Mouse (Mus musculus): Measurements from ENCODE around the gene Baiap2l1.
"Not testable (repeated sequence)": the region's sequence is repeated elsewhere in the genome, so short reads cannot be mapped to it uniquely, and the experiment has no call there.

Baiap2l1 gene

GRCm38 (mm10) chr5:144360346-144360745 lies 2.4 kb upstream of the Baiap2l1 start:
- ChIA-PET CTCF (interaction anchor here in 3 of 4 experiments (0.5 to 1.4 kb wide), 4 partner anchors 62 to 338 kb away, joined by 3 to 5 read pairs (median 4); no protein-coding TSS in a partner anchor), POLR2A (interaction anchor here in 2 of 4 experiments (0.7 to 5.1 kb wide), 6 partner anchors 10 to 401 kb away, joined by 3 to 21 read pairs (median 4); partner anchors contain the start of gene Tmem130 (in 1 of the 2))

DNA sequence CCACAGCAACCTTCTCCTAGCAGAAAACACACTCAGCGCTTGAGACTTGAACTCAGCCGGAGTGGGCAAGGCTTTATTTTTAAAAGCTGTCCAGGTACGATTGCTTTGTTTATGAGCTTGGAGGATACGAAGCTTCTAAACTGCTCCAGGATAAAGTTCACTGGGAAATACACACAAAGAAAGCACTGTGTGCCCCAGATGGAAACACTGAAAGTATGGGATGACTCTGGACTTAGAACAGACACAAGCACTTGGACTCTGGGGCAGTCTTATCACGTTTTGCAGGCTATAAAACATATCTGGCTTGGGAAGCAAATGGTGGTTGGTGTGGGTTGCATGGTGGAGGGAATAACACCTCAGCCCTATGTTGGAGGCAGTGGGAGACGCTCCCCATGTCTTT lies 2.0 kb upstream of the Baiap2l1 start:
- CTCF ChIA-PET: interaction anchor here (0.5 to 1.4 kb wide), 4 partner anchors 63 to 169 kb away, joined by 3 to 6 read pairs (median 4); no protein-coding TSS in a partner anchor
- POLR2A ChIA-PET: interaction anchor here in 2 of 4 experiments (0.6 to 5.1 kb wide), 8 partner anchors 10 to 402 kb away, joined by 3 to 25 read pairs (median 4); partner anchors contain the start of gene Tmem130 (in 1 of the 2)

GRCm38 (mm10) chr5:144358592-144358917 lies 643 bp upstream of the Baiap2l1 start:
- ChIA-PET POLR2A (interaction anchor here in 3 of 4 experiments (0.6 to 5.1 kb wide), 35 partner anchors 8 to 736 kb away, joined by 3 to 25 read pairs (median 4); partner anchors contain the start of genes Nptx2 (in 3 of the 3), Trrap (in 2 of the 3), Cyth3 (in 1 of the 3) and Tecpr1 (in 1 of the 3)), CTCF (interaction anchor here in 2 of 4 experiments (0.5 to 1.9 kb wide), 9 partner anchors 13 to 517 kb away, joined by 3 to 7 read pairs (median 3); no protein-coding TSS in a partner anchor)

DNA sequence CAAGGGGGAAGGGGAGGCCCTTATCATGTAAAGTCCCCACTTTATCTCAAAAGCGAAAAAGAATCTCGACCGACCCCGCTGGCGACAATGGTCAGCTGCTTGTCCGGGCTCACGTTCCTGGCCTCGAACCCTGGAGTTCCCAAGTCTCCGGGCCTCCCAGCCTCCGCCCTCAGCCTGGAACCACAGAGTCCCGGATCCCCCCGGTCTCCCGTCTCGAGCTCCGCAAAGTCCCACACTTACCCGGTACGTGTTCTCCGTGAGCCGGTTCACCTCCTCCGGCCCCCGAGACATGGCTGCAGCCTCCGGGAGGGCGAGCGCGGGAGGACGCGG lies 396 bp downstream of the Baiap2l1 start:
- ChIA-PET CTCF (interaction anchor here in 2 of 4 experiments (0.5 to 1.9 kb wide), 6 partner anchors 24 to 410 kb away, joined by 3 to 7 read pairs (median 4); partner anchors contain the start of gene Trrap (in 1 of the 2)), POLR2A (interaction anchor here in 3 of 4 experiments (0.6 to 5.1 kb wide), 34 partner anchors 9 to 608 kb away, joined by 3 to 25 read pairs (median 4); partner anchors contain the start of genes Nptx2 (in 2 of the 3), Trrap (in 2 of the 3), Smurf1 (in 1 of the 3) and Tecpr1 (in 1 of the 3))

DNA sequence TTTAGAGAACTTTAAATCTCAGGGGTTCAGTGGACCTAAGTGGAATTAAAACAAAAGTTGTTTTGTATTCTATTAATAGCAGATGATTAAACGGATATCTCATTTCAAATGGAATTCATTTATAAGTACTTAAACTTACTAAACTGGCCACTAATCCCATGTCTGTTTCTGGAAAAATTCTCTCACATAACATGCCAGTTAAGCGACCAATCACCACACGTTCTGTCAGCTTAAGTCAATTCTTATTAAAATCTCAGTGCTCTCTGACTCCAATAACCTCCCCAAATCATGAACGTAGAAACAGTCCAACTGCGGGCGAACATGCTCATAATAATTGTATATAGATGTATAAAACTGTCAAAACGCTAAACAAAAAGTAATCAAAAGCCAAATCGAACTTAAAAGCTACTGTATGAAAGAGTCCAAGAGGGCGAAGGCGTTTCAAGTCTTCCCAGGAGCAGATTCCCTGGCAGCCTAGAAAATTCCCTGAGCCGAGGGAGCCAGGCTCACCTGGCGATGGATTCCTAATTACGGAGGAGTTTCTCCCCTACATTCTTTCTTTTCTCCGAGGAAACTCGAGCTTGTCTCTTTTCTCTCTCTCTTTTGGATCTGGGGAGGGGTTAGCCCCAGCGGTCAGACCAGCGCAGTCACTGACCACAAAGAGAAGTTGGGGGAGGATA lies 996 bp downstream of the Baiap2l1 start:
- POLR2A ChIA-PET: interaction anchor here in 2 of 4 experiments (0.6 to 5.1 kb wide), 18 partner anchors 13 to 530 kb away, joined by 3 to 25 read pairs (median 5); partner anchors contain the start of genes Tecpr1 (in 1 of the 2) and Trrap (in 1 of the 2)

DNA sequence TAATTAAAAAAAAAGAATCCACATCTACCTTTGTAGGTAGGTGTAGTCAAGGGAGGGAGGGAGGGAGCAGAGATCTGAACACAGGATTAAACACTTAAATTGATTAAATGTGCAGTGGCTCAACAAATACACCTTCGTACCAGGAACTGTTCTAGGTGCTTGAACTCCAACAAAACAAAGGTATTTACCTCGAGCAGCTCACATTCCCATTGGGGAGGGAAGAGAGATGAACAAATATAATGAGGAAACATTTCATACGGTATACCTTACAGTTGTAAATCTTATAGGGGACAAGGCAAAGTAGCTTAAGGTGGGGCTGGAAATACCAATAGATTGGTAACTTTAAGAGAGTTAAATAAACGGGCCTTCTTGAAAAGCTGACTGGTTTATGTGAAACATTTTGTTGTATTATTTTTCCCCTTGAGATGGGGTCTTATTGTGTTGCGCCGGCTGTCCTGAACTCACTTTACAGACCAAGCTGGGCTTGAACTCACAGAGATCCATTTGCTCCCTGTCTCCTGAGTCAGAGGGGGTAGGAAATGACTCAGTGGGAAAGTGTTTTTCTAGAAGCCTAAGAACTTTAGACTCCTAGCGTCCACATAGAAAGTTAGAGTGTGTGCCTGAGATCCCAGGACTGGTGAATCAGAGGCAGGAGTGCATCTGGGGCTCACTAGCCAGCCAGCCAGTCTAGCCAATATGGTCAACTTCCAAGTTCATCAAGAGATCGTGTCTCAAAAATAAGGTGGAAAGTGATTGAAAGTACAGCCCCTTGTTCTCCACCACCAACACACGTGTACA lies 5.5 kb downstream of the Baiap2l1 start:
- POLR2A ChIA-PET: interaction anchor here in 1 of 4 experiments (0.6 kb wide), 1 partner anchor 167 kb away, joined by 3 read pairs; no protein-coding TSS in a partner anchor
- CTCF ChIA-PET: no interaction called here

More for the DNA sequence above, 996 bp downstream of the Baiap2l1 start:
- CTCF ChIA-PET: interaction anchor here in 2 of 4 experiments (0.6 to 1.9 kb wide), 4 partner anchors 24 to 411 kb away, joined by 3 to 7 read pairs (median 4); partner anchors contain the start of gene Trrap (in 1 of the 2)

- POLR2A ChIA-PET: interaction anchor here in 2 of 4 experiments (0.8 to 1.0 kb wide), 3 partner anchors 30 to 195 kb away, joined by 3 to 4 read pairs (median 3); partner anchors contain the start of gene Nptx2 (in 1 of the 2)
Measured at GRCm38 (mm10) chr5:144351185-144351584, 6.7 kb downstream of the Baiap2l1 start.

GRCm38 (mm10) chr5:144344592-144344991 lies 13.3 kb downstream of the Baiap2l1 start:
- ChIA-PET CTCF (interaction anchor here in 1 of 4 experiments (0.6 kb wide), 1 partner anchor 120 kb away, joined by 3 read pairs; no protein-coding TSS in a partner anchor), POLR2A (interaction anchor here in 2 of 4 experiments (0.7 to 1.1 kb wide), 3 partner anchors 11 to 26 kb away, joined by 3 to 4 read pairs (median 3); no protein-coding TSS in a partner anchor)

More at GRCm38 (mm10) chr5:144351185-144351584, 6.7 kb downstream of the Baiap2l1 start:
- CTCF ChIA-PET: interaction anchor here in 2 of 4 experiments (0.6 to 1.5 kb wide), 3 partner anchors 30 to 768 kb away, joined by 3 to 5 read pairs (median 3); no protein-coding TSS in a partner anchor

- CTCF ChIA-PET: no interaction called here
- POLR2A ChIA-PET: no interaction called here
Measured at GRCm38 (mm10) chr5:144341085-144341484, 16.8 kb downstream of the Baiap2l1 start.

- CTCF ChIA-PET: no interaction called here
- POLR2A ChIA-PET: interaction anchor here in 1 of 4 experiments (1.2 kb wide), 1 partner anchor 19 kb away, joined by 3 read pairs; the partner anchor contains the start of gene Baiap2l1
Measured at GRCm38 (mm10) chr5:144338787-144339186, 19.1 kb downstream of the Baiap2l1 start.

GRCm38 (mm10) chr5:144335357-144335756 lies 22.6 kb downstream of the Baiap2l1 start:
- POLR2A ChIA-PET: not testable (repeated sequence)
- CTCF ChIA-PET: interaction anchor here in 1 of 4 experiments (0.9 kb wide), 1 partner anchor 12 kb away, joined by 3 read pairs; no protein-coding TSS in a partner anchor

DNA sequence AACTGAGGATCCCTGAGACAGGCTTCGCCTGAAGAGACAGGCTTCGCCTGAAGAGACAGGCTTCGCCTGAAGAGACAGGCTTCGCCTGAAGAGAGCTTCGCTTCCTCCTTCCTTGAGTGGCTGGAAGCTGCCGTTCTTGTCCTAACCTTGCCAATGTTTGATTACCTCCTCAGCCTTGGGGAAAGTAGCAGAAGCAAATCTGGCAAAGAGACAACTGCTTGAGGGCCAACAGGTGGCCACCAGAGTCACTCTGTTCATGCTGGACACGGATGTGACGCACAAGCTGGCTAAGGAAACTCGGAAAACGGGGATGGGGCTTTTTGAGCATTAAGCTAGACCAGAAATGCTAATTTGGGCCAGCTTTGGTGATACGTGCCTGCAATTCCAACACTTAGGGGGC lies 23.9 kb downstream of the Baiap2l1 start:
- CTCF ChIA-PET: interaction anchor here in 1 of 4 experiments (0.7 to 0.8 kb wide), 2 partner anchors 126 to 191 kb away, joined by 3 read pairs; no protein-coding TSS in a partner anchor
- POLR2A ChIA-PET: interaction anchor here in 2 of 4 experiments (1.0 to 2.9 kb wide), 5 partner anchors 10 to 72 kb away, joined by 3 to 8 read pairs (median 4); partner anchors contain the start of gene Baiap2l1 (in 1 of the 2)

- ChIA-PET POLR2A (interaction anchor here in 2 of 4 experiments (2.2 to 2.5 kb wide), 2 partner anchors 10 to 35 kb away, joined by 8 to 9 read pairs; partner anchors contain the start of gene Baiap2l1 (in 1 of the 2)), CTCF (interaction anchor here in 1 of 4 experiments (0.6 kb wide), 1 partner anchor 13 kb away, joined by 3 read pairs; no protein-coding TSS in a partner anchor)
Measured at GRCm38 (mm10) chr5:144322717-144323116, 35.2 kb downstream of the Baiap2l1 start.

DNA sequence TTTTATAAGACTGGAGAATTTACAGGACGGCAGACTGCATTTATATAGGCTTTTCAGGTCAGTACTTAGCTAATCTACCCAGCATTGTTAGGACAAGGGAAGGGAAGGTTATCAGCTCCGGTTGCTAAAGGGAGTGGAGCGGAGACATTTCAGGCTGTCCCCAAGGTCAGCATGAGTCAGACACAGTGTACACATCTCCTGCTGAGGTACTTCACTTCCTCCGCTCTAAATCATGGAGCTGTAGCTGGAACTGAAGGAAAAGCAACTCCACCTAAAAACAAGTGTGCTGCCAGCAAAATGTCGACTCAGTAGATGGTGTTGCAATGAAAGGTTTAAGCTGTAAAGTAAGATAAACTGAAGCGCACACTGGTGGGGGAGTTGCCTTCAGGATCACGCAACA lies 36.2 kb downstream of the Baiap2l1 start:
- ChIA-PET CTCF (interaction anchor here in 2 of 4 experiments (0.7 to 1.1 kb wide), 2 partner anchors 28 to 317 kb away, joined by 3 read pairs; no protein-coding TSS in a partner anchor), POLR2A (interaction anchor here (0.6 to 2.5 kb wide), 8 partner anchors 11 to 364 kb away, joined by 3 to 9 read pairs (median 4); partner anchors contain the start of genes Baiap2l1 (in 2 of the 4) and Ccz1 (in 1 of the 4))

- ChIA-PET CTCF (no interaction called here), POLR2A (interaction anchor here in 2 of 4 experiments (0.6 to 2.1 kb wide), 5 partner anchors 10 to 43 kb away, joined by 3 to 10 read pairs (median 3); partner anchors contain the start of gene Baiap2l1 (in 1 of the 2))
Measured at GRCm38 (mm10) chr5:144318286-144318685, 39.6 kb downstream of the Baiap2l1 start.

DNA sequence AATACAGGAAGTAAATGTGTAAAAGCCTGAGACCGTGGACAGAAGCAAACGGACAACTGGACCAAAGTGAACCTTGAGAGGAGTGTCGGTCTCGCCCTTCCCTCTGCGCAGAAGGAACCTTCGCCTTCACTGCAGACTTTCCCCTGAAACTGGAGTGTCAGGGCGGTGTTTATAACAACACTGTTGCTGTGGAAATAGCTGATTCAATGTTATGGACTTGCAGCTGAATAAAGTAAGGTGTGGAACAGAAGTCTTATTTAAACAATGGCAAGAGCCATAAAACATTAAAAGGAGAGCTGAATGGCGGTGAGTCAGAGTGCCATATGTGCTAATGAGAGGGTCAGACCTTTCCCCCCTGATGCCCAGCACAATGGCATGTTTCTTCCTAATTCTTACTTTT lies 40.5 kb downstream of the Baiap2l1 start:
- ChIA-PET POLR2A (interaction anchor here in 1 of 4 experiments (0.8 to 2.1 kb wide), 2 partner anchors 9 to 41 kb away, joined by 4 to 10 read pairs; partner anchors contain the start of gene Baiap2l1), CTCF (interaction anchor here in 2 of 4 experiments (0.7 to 1.3 kb wide), 2 partner anchors 187 to 217 kb away, joined by 3 read pairs; partner anchors contain the start of gene Lmtk2 (in 1 of the 2))

- CTCF ChIA-PET: interaction anchor here in 2 of 4 experiments (0.6 to 1.3 kb wide), 3 partner anchors 21 to 216 kb away, joined by 3 read pairs; partner anchors contain the start of gene Lmtk2 (in 1 of the 2)
- POLR2A ChIA-PET: no interaction called here
Measured at GRCm38 (mm10) chr5:144316442-144316841, 41.5 kb downstream of the Baiap2l1 start.

All from embryonic stem cell, embryonic (primary cell).